Mouse (Mus musculus): Measurements from ENCODE around the gene Tmem88. TPM values are rescaled to one million over a fixed set of nuclear protein-coding genes. Genes with fewer than 3 reads are reported as not detected.
A peak's percentile ranks its signal among the peaks of the same experiment; 100 is the strongest.

Gene Tmem88
- total and polyA plus RNA-seq, 3 experiments = 0.16 to 0.25 TPM; not detected in 1

GRCm38 (mm10) chr11:69428751-69429150 lies 30.7 kb upstream of the Tmem88 start:
- Histone ChIP-seq H3K27me3 (replicated peaks) (peaks cover 47% of the 10 kb centered on the region), H3K9me3 (replicated peaks; ENCODE audit: low read length) (no peaks in the 10 kb centered on the region), H3K27ac (ENCODE audit: insufficient read depth, low read depth) (no peak overlapping the region), H3K4me2 (ENCODE audit: insufficient read depth, low read depth, poor library complexity, severe bottlenecking) (no peak overlapping the region), H3K79me2 (replicated peaks; ENCODE audit: control insufficient read depth, extremely low read depth, insufficient read depth, poor library complexity, severe bottlenecking) (no peaks in the 10 kb centered on the region), H3K36me3 (replicated peaks in 1 of 2; ENCODE audit: control insufficient read depth in 1 of 2, insufficient read depth in 1 of 2, low read length in 1 of 2) (no peaks in the 10 kb centered on the region), H3K4me1 (ENCODE audit: control insufficient read depth in 1 of 2, insufficient read depth in 2 of 2) (peaks cover 6 to 18% of the 10 kb centered on the region in 2 experiments), H3K4me3 (replicated peaks in 1 of 3; ENCODE audit: low read depth in 2 of 3, low read length in 2 of 3, poor library complexity in 1 of 3) (no peak overlapping the region), H3K9ac (ENCODE audit: insufficient read depth, low read depth) (no peak overlapping the region)
- in situ Hi-C loops (cut with MboI; ENCODE audit: low pct_ligation_motif_present, low pct_unique_long_range_greater_than_20kb, low sequenced_read_pairs) (no loop called here), dilution Hi-C loops (cut with MboI; ENCODE audit: extremely low pct_ligation_motif_present, extremely low pct_unique_long_range_greater_than_20kb, low sequenced_read_pairs) (no loop called here)
- peak; percentile 66 for DNase-seq (ENCODE audit: extremely low read depth)
- TF ChIP-seq POLR2AphosphoS2 (IDR thresholded peaks at IDR 0.05; ENCODE audit: low read depth, low read length) (no peak), MAZ (IDR thresholded peaks at IDR 0.05; ENCODE audit: low read depth, low read length) (0 out of 2 replicates have a peak, but pooled peaks have one; percentile 32), CTCF (conservative IDR thresholded peaks at IDR 0.05 in 1 of 2, IDR thresholded peaks at IDR 0.05 in 1 of 2; ENCODE audit: low read depth in 2 of 2, low read length in 2 of 2) (no peak), POLR2A (IDR thresholded peaks at IDR 0.05; ENCODE audit: low read depth, low read length) (no peak), MAFK (IDR thresholded peaks at IDR 0.05; ENCODE audit: insufficient replicate concordance, low read length) (no peak), RCOR1 (conservative IDR thresholded peaks at IDR 0.05; ENCODE audit: low read depth, low read length) (no peak)

- H3K27me3 ChIP-seq (replicated peaks) = peaks cover 58% of the 10 kb centered on the region
- TF ChIP-seq ZMIZ1 (IDR thresholded peaks at IDR 0.05; ENCODE audit: low read depth, low read length) = no peak
- no peak for TF ChIP-seq POLR2A (IDR thresholded peaks at IDR 0.05; ENCODE audit: low read depth, low read length)
- no peak for TF ChIP-seq JUND (conservative IDR thresholded peaks at IDR 0.05; ENCODE audit: low read depth, low read length)
- H3K4me1 ChIP-seq (ENCODE audit: control insufficient read depth in 1 of 2, insufficient read depth in 2 of 2) = peaks cover 3 to 11% of the 10 kb centered on the region in 2 experiments; a peak in 3 of 4 replicates
- dilution Hi-C loops (cut with MboI; ENCODE audit: extremely low pct_ligation_motif_present, extremely low pct_unique_long_range_greater_than_20kb, low sequenced_read_pairs) (no loop called here), in situ Hi-C loops (cut with MboI; ENCODE audit: low pct_ligation_motif_present, low pct_unique_long_range_greater_than_20kb, low sequenced_read_pairs) (no loop called here)
- no peak overlapping the region for H3K4me3 ChIP-seq (replicated peaks in 1 of 3; ENCODE audit: low read depth in 2 of 3, low read length in 2 of 3, poor library complexity in 1 of 3)
- no peaks in the 10 kb centered on the region for H3K36me3 ChIP-seq (replicated peaks in 1 of 2; ENCODE audit: control insufficient read depth in 1 of 2, insufficient read depth in 1 of 2, low read length in 1 of 2)
- no peaks in the 10 kb centered on the region for H3K79me2 ChIP-seq (replicated peaks; ENCODE audit: control insufficient read depth, extremely low read depth, insufficient read depth, poor library complexity, severe bottlenecking)
- no peak overlapping the region for H3K4me2 ChIP-seq (ENCODE audit: insufficient read depth, low read depth, poor library complexity, severe bottlenecking)
- H3K9me3 ChIP-seq (replicated peaks; ENCODE audit: low read length) = no peaks in the 10 kb centered on the region
- H3K9ac ChIP-seq (ENCODE audit: insufficient read depth, low read depth) = no peak overlapping the region
- no peak for DNase-seq (ENCODE audit: extremely low read depth)
- H3K27ac ChIP-seq (ENCODE audit: insufficient read depth, low read depth) = no peak overlapping the region
Measured at GRCm38 (mm10) chr11:69426246-69426645, 28.2 kb upstream of the Tmem88 start.

- H3K4me2 ChIP-seq (ENCODE audit: insufficient read depth, low read depth, poor library complexity, severe bottlenecking) = no peak overlapping the region
- H3K9me3 ChIP-seq (replicated peaks; ENCODE audit: low read length) = no peaks in the 10 kb centered on the region
- no peak overlapping the region for H3K9ac ChIP-seq (ENCODE audit: insufficient read depth, low read depth)
- dilution Hi-C loops (cut with MboI; ENCODE audit: extremely low pct_ligation_motif_present, extremely low pct_unique_long_range_greater_than_20kb, low sequenced_read_pairs) (no loop called here), in situ Hi-C loops (cut with MboI; ENCODE audit: low pct_ligation_motif_present, low pct_unique_long_range_greater_than_20kb, low sequenced_read_pairs) (no loop called here)
- H3K79me2 ChIP-seq (replicated peaks; ENCODE audit: control insufficient read depth, extremely low read depth, insufficient read depth, poor library complexity, severe bottlenecking) = no peaks in the 10 kb centered on the region
- peaks cover 0 to 20% of the 10 kb centered on the region in 2 experiments; a peak in 3 of 4 replicates for H3K4me1 ChIP-seq (ENCODE audit: control insufficient read depth in 1 of 2, insufficient read depth in 2 of 2)
- no peak overlapping the region for H3K27ac ChIP-seq (ENCODE audit: insufficient read depth, low read depth)
- no peaks in the 10 kb centered on the region for H3K36me3 ChIP-seq (replicated peaks in 1 of 2; ENCODE audit: control insufficient read depth in 1 of 2, insufficient read depth in 1 of 2, low read length in 1 of 2)
- DNase-seq (ENCODE audit: extremely low read depth) = no peak
- H3K27me3 ChIP-seq (replicated peaks) = peaks cover 77% of the 10 kb centered on the region
- TF ChIP-seq RCOR1 (conservative IDR thresholded peaks at IDR 0.05; ENCODE audit: low read depth, low read length) (no peak), PAX5 (IDR thresholded peaks at IDR 0.05; ENCODE audit: low read length) (no peak), JUN (IDR thresholded peaks at IDR 0.05; ENCODE audit: insufficient read depth, low read depth, low read length) (no peak)
- no peak overlapping the region for H3K4me3 ChIP-seq (replicated peaks in 1 of 3; ENCODE audit: low read depth in 2 of 3, low read length in 2 of 3, poor library complexity in 1 of 3)
Measured at GRCm38 (mm10) chr11:69423885-69424284, 25.9 kb upstream of the Tmem88 start.

Data from CH12.LX (cell line).